Mouse (Mus musculus) common myeloid progenitor, adult 5-6 weeks (primary cell): ENCODE measurements around the gene 2610044O15Rik8. TPM values are rescaled to one million over a fixed set of nuclear protein-coding genes. Genes with fewer than 3 reads are reported as not detected.

Experiments used
- ATAC-seq: replicated peaks from 2 replicates; pipeline ENCODE4 v1.8.0; 2016; ENCODE audit warnings: low read depth, mild to moderate bottlenecking, moderate TSS enrichment, inconsistent platforms; ENCODE audit not compliant: poor library complexity, severe bottlenecking
- total RNA-seq: library from RNA; stranded (forward); fragments of 200-1000, 187-1606 nt; gene quantifications from 2 replicates; pipeline ENCODE4 v1.2.3, GENCODE M21; 2017

Gene 2610044O15Rik8
- 23.7 and 34.7 TPM in 2 replicates for total RNA-seq

DNA sequence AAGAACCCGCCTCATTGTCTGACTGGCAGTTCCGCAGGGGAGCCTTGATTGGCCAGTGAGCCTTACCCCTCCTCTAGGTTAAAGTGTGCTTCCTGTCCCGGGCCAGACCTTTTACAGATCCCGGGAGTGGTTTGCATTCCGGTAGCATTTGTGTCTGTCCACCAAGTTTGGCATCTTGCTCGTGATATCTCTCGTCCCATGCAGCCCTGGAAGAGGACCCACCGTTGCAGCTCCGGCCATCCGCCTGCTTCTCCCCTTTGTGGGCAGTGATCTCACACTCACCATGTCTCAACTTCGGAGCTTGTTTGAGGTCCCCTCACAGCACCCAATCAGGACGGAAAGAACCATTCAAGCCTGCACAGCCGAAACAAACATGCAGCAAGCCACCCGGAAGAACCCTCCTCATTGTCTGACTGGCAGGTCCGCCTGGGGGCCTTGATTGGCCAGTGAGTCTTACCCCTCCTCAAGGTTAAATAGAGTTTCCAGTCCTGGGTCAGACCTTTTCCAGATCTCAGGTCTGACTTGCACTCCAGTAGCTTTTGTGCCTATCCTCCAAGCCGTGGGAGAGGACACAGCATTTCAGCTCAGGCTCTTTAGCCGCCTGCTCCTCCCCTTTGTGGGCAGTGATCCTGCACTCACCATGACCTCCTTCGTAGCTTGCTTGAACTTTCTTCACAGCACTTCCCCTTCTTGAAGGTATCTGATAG lies at the start of gene 2610044O15Rik8:
Gene 2610044O15Rik8, minus strand, starts transcription at position 380 of the 707 bp plus-strand sequence.
- peak; percentile 97 for ATAC-seq

GRCm38 (mm10) chr8:129265918-129266317 lies 31.7 kb upstream of the 2610044O15Rik8 start:
- ATAC-seq = no peak

DNA sequence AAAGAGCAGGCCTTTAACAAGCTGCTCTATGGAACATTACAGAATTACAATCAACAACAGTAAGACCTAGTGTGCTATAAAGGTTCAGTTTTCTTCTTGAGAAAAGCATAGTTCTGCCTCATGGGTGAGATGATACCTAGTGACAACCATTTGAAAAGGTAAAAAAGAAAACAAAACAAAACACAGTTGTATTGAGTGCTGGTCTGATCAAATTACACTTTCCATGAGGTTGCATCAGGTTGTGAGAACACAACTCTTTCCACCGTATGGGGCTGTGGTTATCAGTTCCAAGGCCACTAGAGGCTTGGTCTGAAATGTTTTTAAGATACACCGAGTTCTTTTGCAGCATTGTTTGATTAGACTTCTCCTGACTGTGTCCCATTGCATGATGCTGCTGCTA lies 30.1 kb upstream of the 2610044O15Rik8 start:
- ATAC-seq = no peak

- peak; percentile 97 for ATAC-seq
Observed at GRCm38 (mm10) chr8:129263211-129263927, 29.2 kb upstream of the 2610044O15Rik8 start.

DNA sequence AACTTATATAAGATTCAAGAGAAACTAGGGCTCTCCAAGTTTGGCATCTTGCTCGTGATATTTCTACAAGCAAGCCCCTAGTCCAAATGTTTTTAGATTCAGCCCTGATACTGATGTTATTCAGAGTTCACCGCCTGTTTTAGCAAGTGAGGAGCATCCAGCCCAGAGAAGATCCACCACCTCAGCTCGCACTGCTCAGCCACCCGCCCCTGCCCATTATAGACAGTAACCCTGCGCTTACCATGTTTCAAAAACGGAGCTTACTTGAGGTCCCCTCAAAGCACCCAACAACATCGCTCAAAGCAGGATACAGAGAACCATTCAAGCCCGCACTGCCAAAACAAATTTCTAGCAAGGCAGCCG lies 561 bp downstream of the 2610044O15Rik8 start:
- ATAC-seq = no peak

Other genes starting within 250 kb of the 2610044O15Rik8 start
- not detected in 2 replicates for gene Ccdc7a, start 168.9 kb downstream of the 2610044O15Rik8 start, total RNA-seq
- gene Ccdc7b, start 167.3 kb downstream of the 2610044O15Rik8 start, total RNA-seq = not detected in 2 replicates
- not detected in 2 replicates for gene Gm10999, start 102.7 kb downstream of the 2610044O15Rik8 start, total RNA-seq